Mouse (Mus musculus): ENCODE measurements around the gene Gm5134.

The Gm5134 gene

GRCm38 (mm10) chr10:75939481-75940234 is 14.7 kb upstream of the Gm5134 start:
- no peak for DNase-seq (ENCODE audit: low read depth, low spot score)

GRCm38 (mm10) chr10:75940520-75940919 is 13.8 kb upstream of the Gm5134 start, which contains the start of gene Gm867:
TSS of gene Gm867 (minus strand) at chr10:75940672.
- DNase-seq (ENCODE audit: low read depth, low spot score), result no peak

GRCm38 (mm10) chr10:75941042-75941824 is 13.1 kb upstream of the Gm5134 start:
- DNase-seq (ENCODE audit: low read depth, low spot score), result no peak

- no peak for DNase-seq (ENCODE audit: low read depth, low spot score)
Measured at GRCm38 (mm10) chr10:75942736-75943477, 11.4 kb upstream of the Gm5134 start, which contains the start of gene Vpreb3. TSS of gene Vpreb3 (plus strand) at chr10:75943057.

GRCm38 (mm10) chr10:75944066-75944772 is 10.1 kb upstream of the Gm5134 start:
- DNase-seq (ENCODE audit: low read depth, low spot score), result no peak

GRCm38 (mm10) chr10:75945213-75945612 is 9.1 kb upstream of the Gm5134 start:
- no peak for DNase-seq (ENCODE audit: low read depth, low spot score)

- no peak for DNase-seq (ENCODE audit: low read depth, low spot score)
Measured at GRCm38 (mm10) chr10:75945896-75946295, 8.4 kb upstream of the Gm5134 start.

GRCm38 (mm10) chr10:75948079-75948478 is 6.2 kb upstream of the Gm5134 start:
- no peak for DNase-seq (ENCODE audit: low read depth, low spot score)

GRCm38 (mm10) chr10:75949053-75950045 is 5.0 kb upstream of the Gm5134 start:
- no peak for DNase-seq (ENCODE audit: low read depth, low spot score)

GRCm38 (mm10) chr10:75950791-75951210 is 3.5 kb upstream of the Gm5134 start:
- DNase-seq (ENCODE audit: low read depth, low spot score), result no peak

GRCm38 (mm10) chr10:75951424-75952050 is 2.8 kb upstream of the Gm5134 start:
- no peak for DNase-seq (ENCODE audit: low read depth, low spot score)

- DNase-seq (ENCODE audit: low read depth, low spot score), result no peak
Measured at GRCm38 (mm10) chr10:75973846-75974245, 19.5 kb downstream of the Gm5134 start.

- no peak for DNase-seq (ENCODE audit: low read depth, low spot score)
Measured at GRCm38 (mm10) chr10:75975216-75975615, 20.9 kb downstream of the Gm5134 start.

GRCm38 (mm10) chr10:75978119-75978834 is 24.0 kb downstream of the Gm5134 start:
- no peak for DNase-seq (ENCODE audit: low read depth, low spot score)

- DNase-seq (ENCODE audit: low read depth, low spot score), result no peak
Measured at GRCm38 (mm10) chr10:75978835-75979157, 24.5 kb downstream of the Gm5134 start.

GRCm38 (mm10) chr10:75979432-75979831 is 25.1 kb downstream of the Gm5134 start:
- no peak for DNase-seq (ENCODE audit: low read depth, low spot score)

- no peak for DNase-seq (ENCODE audit: low read depth, low spot score)
Measured at GRCm38 (mm10) chr10:75990430-75991042, 36.2 kb downstream of the Gm5134 start.

- no peak for DNase-seq (ENCODE audit: low read depth, low spot score)
Measured at GRCm38 (mm10) chr10:75993616-75994240, 39.4 kb downstream of the Gm5134 start.
